Mouse (Mus musculus) thymus, postnatal 0 days (tissue): ENCODE measurements around the gene Suco. TPM values are rescaled to one million over a fixed set of nuclear protein-coding genes. Genes with fewer than 3 reads are reported as not detected.

Source experiments
- DNase-seq: peaks from one replicate; pipeline ENCODE4 v3.0.0-alpha.2; 2015; ENCODE audit warnings: low spot score
- polyA plus RNA-seq: library from polyadenylated mRNA; unstranded; fragments of >200 nt; fragmentation: Nextera tagmentation; extraction: Ambion mirVana; gene quantifications from 2 replicates; pipeline ENCODE4 v1.2.1, GENCODE M21; 2015

The Suco gene
- polyA plus RNA-seq, 1 experiment from 2014 or later: 25.0 TPM

- DNase-seq: no peak
These were observed 84.4 kb downstream of the Suco start for GRCm38 (mm10) chr1:161791854-161792686.

DNA sequence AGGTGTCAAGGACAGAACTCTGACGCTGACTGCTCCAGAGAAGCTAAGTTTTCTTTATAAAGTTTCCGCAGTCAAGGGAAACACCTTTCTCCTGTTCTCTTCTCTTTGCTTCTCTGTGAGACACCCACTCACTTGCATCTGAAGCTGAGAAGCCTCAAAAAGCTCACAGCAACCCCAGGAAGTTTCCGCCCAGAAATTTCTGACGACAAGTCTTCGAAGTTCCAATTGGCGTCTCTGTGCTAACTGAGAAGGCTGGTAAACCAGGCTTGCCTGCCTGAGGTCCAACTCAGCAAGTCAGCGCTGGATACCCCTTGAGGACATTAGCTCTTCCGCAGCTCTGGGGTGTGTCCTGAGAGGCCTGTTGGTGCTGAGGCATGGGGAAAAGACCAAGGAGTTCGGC lies 88.1 kb downstream of the Suco start, which contains the start of gene Fasl:
Fasl (minus strand) TSS at position 157 of the 400 bp plus-strand sequence.
- peak; percentile 41 for DNase-seq

- no peak for DNase-seq
These were observed 93.8 kb downstream of the Suco start for GRCm38 (mm10) chr1:161782725-161783124.

DNA sequence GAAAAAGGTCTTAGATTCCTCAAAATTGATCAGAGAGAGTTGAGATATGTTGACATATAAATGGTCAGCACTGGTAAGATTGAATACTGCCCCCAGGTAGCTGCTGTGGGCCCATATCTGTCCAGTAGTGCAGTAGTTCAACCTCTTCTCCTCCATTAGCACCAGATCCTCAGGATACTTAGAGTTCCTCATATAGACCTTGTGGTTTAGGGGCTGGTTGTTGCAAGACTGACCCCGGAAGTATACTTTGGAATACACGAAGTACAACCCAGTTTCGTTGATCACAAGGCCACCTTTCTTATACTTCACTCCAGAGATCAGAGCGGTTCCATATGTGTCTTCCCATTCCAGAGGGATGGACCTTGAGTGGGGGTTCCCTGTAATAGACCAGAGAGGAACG lies 94.9 kb downstream of the Suco start:
- no peak for DNase-seq

DNA sequence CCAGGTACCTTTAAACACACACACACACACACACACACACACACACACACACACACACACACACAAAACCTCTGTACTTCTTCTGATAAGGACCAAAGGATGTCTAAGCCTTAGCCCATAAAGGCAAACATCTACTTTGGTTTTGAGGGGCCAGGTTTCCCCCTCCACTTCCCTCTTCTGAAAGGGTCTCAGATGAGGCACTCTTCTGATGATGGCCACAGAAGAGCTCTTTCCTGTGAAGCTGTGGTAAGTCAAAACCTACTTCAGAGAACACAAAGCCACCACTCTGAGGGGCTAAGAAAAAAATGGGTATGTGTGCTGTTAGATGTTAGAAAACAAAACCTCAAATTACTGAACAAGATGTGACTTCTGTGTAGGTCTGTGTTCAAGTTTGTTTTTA lies 97.4 kb downstream of the Suco start:
- peak; percentile 66 for DNase-seq

- DNase-seq: peak; percentile 38
These were observed 101.3 kb downstream of the Suco start for GRCm38 (mm10) chr1:161775151-161775550.

- no peak for DNase-seq
These were observed 105.2 kb downstream of the Suco start for GRCm38 (mm10) chr1:161771293-161771692.

DNA sequence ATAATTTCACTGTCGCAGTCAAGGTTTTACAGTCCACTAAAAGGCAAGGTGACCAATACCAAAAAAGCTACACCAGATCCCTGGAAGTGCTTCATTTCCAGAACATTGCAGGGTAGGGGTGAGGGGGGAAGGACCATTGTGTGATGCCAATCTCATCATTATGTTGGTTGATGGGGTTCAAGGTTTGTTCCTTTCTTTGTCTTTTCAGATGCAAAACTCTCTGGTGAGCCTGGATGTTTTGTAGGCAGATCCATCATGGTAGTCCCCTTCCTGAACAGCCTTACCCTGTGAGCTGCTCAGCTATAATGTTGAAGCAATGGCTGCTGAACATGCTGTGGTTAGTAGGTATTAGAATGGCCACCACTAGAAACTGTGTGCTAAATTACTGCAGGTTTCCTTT lies 107.2 kb downstream of the Suco start:
- DNase-seq: no peak

DNA sequence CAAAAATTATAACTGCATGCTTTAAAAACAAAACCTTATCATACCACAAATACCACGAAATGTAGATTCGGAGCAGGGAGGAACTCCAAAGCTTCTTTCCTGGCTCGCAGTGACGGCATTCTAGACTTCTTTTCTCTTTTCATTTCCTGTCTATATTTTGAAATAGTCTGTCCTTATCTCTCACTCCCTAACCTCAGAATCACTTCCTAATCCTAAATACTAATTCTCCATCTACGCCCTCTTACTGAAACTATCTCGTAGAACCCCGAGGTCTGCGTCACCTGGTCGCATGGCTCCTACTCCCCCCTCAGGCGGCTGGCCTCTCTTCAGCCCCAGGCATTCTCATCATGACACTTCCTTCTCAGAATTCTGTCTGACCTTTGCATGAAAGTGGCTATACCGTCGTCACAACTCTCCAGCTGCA lies 109.4 kb downstream of the Suco start:
- DNase-seq: peak; percentile 33

DNA sequence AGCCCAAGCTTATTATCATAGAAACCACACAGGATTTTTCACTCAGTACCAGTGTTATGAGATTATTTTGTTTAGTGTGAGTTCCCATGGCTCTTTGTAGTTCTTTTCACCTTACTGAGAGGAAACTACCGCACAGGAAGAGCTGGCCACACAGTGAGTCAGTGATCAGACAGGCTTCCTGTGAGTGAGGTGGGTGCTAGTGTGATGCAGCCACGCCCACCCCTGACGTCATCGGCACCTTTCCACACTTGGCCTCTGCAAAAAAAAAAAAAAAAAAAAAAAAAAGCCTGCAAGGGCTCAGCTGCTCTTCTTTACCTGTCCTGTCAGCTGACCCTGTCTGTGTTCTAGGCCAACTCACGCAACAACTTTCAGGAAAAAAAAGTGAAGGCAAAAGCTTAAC lies 109.8 kb downstream of the Suco start:
- DNase-seq: peak; percentile 91

Other genes with a start within 250 kb of the Suco start
- 1.1 and 1.4 TPM in 2 replicates for gene Fasl, start 88.2 kb downstream of the Suco start, polyA plus RNA-seq
- gene Pigc, start 92.5 kb upstream of the Suco start, polyA plus RNA-seq: 27.7 and 29.6 TPM in 2 replicates
- gene 4930558K02Rik, start 103.0 kb upstream of the Suco start, polyA plus RNA-seq: 0.13 and 0.40 TPM in 2 replicates